Mouse (Mus musculus) lung, adult 2 months (tissue): Measurements from ENCODE around the gene Dmpk.

Experiments used
- CTCF ChIP-seq: fragments of 200-500 bp; IDR thresholded peaks from 2 replicates; pipeline ENCODE4 v1.5.1; 2011; ENCODE audit warnings: mild to moderate bottlenecking, low read length, control low read depth; ENCODE audit not compliant: insufficient read depth
- POLR2A ChIP-seq: fragments of 200-500 bp; IDR thresholded peaks from 2 replicates; pipeline ENCODE4 v1.6.1; 2011; ENCODE audit warnings: low read depth, mild to moderate bottlenecking, control low read depth, low read length, borderline replicate concordance; ENCODE audit errors: extremely low read depth

- TF ChIP-seq CTCF: peak; percentile 51
- TF ChIP-seq POLR2A: no peak
These were observed 14.1 kb upstream of the Dmpk start for GRCm38 (mm10) chr7:19069500-19069899.
